Mouse (Mus musculus): ENCODE data around the gene Iqcf5. TPM values are rescaled to one million over a fixed set of nuclear protein-coding genes. Genes with fewer than 3 reads are reported as not detected.

Iqcf5 gene
- not detected for total RNA-seq (2022)

DNA sequence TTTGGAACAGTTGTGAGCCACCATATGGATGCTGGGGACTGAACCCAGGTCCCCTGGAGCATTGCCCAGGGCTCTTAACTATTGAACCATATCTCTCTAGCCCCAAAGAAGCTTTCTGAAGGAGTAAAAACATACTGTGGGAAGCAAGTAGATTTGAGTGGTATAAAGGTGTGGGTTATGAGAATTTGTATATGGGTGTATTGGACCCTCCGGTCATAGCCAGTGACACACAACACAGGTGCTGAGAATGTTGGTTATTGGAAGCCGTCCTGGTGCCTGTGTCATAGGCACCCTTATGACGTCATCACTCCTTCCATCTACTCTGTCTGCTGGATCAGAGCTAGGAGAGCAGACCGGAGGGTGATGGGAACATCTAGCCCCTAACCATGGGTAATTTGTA, at the start of gene Iqcf5:
Gene Iqcf5 (plus strand): TSS at position 301 of the 400 bp plus-strand sequence.
- DNase-seq (ENCODE audit: low spot score), result no peak

DNA sequence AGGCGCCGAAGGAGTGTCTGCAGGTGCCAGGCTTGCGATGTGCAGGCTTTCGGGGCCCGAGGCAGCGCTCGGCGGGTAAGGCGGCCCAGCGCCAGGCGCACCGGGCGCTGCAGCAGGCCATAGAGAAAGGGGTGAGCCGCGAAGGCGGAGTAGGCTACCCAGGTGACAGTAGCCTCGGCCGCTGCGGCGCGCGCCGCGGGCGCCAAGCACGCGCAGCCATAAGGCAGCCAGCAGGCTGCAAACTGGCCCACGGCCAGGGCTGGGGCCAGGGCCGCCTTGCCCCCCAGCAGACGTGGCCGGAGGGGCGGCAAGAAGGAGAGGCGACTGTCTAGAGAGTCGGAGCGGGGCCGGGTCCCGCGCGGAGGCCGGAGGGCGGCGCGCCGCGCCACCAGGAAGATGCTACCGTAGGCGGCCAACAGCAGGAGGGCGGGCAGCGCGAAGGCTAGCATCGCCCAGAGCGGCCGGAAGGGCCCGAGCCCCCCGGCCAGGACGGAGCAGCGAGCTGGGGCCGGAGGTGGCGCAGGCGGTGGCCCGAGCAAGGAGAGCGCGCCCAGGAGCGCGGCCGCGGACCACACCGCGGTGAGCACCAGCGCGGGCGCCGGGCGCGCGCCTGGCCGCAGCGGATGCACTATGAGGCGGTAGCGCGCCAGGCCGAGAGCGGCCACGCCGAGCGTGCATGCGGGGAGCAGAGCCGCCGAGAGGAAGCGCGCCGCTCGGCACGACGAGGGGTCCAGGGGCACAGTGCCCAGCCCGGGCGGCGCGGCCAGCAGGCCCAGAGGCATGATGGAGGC, 49.4 kb upstream of the Iqcf5 start:
- DNase-seq (ENCODE audit: low spot score), result no peak

DNA sequence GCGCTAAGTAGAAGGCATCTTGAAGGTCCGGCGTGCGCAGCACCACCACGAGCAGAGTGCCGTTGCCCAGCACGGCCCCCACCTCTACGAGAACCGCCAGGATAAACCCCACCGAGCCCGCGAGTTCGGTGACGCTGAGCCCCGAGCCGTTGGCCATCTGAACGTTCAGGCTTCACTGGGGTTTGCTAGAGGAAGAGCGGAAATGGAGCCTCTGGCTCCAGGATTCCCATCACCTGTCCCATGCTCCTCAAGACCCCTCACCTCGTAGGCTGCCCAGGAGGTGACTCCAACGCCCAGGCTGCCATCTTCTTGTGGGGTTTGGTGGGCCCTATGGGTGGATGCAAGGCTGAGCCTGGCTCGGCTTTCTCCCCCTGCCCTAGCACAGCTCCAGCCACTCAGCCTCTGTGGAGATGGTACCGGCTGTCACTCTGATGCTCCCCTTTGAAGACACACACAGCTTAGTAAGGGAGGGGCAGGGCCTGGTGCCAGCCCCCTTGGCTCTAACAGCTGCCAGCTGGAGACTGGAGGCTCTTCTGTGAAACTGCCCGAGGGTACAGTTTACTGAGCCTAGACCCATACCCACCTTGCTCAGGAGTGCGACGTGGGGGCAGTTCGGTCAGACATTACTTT, 48.7 kb upstream of the Iqcf5 start, which contains the start of gene Gpr62:
Gene Gpr62 (minus strand): TSS at position 368 of the 630 bp plus-strand sequence.
- DNase-seq (ENCODE audit: low spot score), result no peak

DNA sequence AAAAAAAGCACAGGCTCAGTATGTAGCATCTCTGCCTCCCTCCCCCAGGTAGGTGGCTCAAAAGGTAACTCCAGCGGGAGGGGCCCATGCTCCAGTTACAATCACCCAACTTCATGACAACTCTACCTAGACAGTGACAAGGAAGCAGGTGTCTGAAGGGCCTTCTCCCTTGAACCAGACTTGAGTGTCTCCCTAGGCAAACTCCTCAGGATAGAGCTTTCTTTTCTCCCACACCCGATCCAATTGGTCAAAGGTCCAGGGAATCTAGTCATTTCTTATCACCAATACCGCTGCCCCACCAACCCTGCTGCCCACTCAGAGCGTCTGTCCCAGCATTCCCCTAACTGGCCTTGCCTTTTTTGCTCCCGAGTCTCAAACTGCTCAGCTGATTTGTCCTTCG, 47.7 kb upstream of the Iqcf5 start:
- DNase-seq (ENCODE audit: low spot score), result no peak

DNA sequence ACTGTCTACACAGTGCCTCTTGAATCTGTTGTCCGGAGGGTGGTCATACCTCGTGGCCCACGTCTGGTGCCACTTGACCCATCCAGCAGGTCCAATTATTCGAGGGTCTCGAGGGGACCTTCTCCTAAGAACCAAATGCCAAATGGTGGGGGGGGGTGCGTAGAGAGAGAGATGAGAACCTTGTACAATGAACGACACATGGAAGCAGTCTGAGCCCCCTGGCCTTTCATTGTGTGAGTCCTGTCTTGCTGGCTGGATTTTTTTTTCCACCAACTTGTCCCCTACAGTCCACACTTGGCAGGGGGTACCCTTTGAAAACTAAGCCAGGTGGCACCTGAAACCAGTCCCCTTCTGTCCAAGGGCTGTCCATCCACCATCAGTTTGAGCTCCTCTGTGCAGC, 46.6 kb upstream of the Iqcf5 start:
- no peak for DNase-seq (ENCODE audit: low spot score)

DNA sequence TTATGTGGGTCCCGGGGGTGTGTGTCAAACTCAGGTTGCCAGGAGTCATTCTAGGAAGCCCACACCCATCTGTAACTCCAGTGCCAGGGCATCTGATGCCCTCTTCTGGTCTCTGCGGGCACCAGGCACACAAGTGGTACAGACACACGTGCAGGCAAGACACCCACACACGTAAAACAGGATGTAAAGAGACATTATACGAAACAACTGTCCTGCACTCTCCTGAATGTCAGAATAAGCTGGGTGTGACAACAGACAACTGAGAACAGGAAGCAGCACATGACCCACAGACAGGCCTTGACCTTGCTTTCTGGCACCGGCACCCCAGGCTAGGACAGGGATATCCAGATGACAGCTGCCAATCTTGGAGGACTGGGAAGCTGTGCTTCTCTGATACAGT, 45.1 kb upstream of the Iqcf5 start:
- no peak for DNase-seq (ENCODE audit: low spot score)

DNA sequence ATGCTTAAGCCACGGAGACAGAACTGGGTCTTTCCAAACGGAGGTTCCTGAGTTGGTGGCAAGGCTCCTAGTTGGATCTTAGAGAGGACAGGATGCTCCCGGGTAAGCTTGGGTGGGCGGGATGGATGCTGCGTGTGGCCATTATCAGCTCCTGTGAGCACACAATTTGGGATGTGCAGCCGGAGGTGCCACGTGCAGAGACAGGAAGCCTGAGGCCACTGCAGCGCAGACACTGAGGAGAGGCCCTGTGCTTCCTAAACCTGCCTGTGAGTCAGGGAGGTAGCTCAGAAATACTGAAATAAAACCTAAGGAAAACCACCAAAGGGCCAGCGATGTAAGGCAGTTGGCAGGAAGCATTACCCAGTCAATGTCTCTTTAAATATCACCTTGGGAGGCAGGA, 44.6 kb upstream of the Iqcf5 start:
- no peak for DNase-seq (ENCODE audit: low spot score)

DNA sequence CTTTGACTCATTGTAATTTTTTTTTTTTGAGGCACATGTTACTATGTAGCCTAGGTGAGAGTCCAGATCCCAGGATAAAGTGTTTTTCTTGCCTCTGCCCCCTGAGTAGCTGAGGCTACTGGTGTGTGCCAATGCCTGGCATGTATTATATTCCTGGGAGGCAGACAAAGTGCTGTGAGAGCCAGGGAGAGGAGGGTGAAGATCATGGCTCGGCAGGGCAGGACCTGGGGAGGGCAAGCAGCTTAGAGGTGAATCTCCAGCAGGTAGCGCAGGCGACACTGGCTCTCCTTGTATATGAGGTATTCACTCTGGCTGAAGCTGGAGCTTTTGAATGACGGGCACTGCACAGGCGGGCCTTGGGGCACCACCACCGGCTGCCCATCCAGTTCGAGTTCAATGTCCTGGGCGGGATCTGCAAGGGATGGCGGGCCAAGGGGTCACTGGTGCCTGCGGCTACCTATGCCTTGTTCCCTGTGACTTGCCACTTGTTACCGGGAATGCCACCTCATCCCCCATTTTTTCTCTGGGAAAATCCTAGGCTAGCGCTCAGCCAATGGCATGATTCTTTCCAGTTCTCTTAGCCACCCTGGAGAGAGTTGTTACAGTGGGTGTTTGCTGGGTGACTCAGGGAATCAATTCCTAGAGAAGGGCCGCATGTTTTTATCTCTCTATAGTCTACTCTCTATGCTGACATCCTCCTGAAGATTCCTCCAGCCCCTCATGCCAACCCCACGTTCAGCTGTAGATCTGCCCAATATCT, 43.2 kb upstream of the Iqcf5 start:
- no peak for DNase-seq (ENCODE audit: low spot score)

DNA sequence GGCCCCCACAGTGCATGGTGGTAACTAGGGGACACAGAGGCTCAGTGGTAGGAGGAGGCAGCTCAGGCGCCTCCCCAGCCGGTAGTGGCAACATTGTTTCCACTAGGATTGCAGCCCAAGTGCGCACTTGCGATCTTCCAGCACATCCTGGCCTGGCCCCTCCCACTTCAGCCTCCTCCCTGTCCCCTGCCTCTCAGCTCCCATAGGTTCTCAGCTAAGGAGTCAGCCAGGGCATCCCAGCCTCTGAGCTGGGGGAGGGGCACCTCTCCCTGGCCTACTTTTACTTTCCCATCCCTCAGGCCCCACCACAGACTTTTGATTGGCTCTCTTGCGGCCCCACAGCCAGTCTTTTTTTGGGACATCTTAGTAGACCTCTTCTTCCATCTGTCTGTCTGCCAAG, 42.5 kb upstream of the Iqcf5 start:
- DNase-seq (ENCODE audit: low spot score), result peak; percentile 76

DNA sequence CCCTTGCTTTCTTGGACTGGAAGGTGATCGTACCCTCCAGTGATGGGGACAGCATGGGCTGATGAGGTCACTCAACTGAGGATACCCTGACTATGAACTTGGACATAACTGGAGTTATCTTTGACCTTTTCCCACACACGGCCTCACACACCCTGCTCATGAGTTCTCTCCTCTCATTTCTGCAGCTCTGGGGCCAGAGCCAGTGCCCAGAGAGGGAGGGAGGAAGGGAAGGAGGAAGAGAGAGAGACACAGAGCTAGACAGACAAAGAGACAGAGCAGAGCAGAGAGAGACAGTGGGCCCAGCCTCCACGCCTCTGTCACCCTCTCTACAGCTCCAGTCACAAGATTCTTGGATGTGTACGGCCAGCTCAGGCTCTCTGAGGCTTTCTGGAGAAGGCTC, 42.1 kb upstream of the Iqcf5 start:
- no peak for DNase-seq (ENCODE audit: low spot score)

DNA sequence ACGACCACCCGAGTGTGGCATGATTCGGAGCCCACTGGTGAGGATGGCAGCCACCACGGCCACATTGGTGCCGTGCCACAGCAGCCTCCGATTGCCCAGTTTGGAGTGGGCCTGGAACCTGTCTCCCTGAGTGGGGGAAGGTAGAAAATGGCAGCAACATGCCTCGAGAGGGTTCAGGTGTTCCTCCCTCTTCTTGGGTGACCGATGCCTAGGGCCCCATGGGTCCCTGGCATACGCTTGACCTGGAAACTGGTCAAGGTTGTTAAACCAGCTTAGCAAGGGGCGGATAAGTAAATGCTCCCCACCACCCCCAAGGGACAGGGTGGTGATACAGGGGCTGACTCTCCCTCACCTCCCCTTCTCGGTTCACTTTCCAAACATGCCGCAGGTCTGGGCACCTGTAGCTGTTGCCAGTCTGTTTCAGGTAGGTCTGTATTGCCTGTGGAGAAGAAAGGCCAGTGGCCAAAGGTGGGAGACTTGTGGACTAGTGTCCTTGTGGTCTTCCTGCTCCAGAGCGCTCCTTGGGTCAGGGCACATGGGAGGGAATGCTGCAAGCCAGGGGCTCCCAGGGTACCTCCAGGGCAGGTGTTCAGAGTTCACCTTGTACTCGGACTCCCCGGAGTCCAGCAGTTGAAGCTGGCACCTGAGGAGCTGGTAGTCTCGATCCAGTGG, 41.2 kb upstream of the Iqcf5 start:
- no peak for DNase-seq (ENCODE audit: low spot score)

DNA sequence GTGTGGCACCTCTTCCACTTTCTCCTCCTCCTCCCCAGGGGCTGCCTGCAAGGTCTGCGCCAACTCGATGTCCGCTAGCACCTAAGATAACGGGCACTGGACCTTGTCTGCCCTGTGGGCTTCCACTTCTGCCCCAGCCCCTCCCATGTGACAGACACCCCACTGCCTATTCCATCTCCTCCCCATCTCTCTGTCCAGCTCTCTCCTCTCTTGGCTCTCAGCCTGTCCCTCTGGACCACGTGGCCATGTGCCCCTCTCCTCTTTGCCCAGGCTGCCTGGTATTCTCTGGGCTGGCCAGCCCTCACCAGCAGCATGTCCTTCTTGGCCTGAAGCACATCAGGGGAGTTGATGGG, 40.6 kb upstream of the Iqcf5 start:
- no peak for DNase-seq (ENCODE audit: low spot score)

DNA sequence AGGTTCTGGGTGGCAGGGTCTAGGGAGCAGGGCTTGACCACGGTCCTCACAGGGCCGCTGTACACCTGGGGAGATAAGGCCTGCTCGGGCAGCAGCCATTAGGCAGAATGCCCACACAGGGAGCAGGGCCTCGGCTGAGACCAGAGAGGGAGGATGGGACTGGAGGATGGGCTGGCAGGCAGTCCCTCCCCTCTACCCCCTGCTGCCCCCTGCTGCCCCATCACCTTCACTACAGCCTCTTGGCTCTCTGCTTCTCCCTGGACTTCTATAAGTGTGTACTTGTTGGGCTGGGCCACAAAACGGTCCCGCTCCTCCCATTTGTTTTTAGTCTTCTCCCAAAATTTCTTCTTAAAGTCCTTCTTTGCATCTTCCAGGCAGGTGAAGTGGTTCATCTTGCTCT, 39.9 kb upstream of the Iqcf5 start:
- no peak for DNase-seq (ENCODE audit: low spot score)

DNA sequence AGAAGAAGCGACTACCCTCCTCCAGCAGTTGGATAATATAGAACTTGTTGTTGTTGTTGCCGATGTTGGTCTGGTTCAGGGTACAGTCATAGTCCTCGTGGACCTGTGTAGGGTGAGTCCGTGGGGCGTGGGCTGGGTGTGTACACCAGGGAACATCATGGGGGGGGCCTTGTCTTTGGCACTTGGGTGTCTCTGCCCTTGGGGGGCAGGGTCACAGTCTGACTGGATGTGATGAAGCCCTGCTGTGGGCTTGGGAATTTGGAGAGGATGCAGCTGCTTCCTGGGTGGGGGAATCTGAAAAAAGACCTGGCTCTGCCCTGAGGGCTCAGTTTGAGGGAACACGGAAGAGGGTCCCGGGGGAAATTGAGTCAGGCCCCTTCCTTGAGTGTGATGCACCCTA, 39.3 kb upstream of the Iqcf5 start:
- DNase-seq (ENCODE audit: low spot score), result no peak

DNA sequence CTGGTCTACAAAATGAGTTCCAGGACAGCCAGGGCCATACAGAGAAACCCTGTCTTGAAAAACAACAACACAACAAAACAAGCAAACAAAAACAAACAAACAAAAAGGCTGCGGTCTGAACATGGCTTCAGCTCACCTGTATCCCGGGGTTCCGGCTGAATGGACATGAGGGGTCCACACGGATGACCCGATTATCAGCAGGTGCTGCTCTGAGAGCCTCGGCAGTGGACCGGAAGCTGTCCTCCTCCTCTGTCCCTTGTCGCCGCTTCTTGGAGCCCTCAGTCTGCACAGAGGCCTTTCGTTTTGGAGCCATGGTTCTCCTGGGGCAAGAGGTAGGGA, 38.7 kb upstream of the Iqcf5 start, which contains the start of gene Rrp9:
Gene Rrp9 (plus strand): TSS at position 301 of the 339 bp plus-strand sequence.
- DNase-seq (ENCODE audit: low spot score), result no peak

DNA sequence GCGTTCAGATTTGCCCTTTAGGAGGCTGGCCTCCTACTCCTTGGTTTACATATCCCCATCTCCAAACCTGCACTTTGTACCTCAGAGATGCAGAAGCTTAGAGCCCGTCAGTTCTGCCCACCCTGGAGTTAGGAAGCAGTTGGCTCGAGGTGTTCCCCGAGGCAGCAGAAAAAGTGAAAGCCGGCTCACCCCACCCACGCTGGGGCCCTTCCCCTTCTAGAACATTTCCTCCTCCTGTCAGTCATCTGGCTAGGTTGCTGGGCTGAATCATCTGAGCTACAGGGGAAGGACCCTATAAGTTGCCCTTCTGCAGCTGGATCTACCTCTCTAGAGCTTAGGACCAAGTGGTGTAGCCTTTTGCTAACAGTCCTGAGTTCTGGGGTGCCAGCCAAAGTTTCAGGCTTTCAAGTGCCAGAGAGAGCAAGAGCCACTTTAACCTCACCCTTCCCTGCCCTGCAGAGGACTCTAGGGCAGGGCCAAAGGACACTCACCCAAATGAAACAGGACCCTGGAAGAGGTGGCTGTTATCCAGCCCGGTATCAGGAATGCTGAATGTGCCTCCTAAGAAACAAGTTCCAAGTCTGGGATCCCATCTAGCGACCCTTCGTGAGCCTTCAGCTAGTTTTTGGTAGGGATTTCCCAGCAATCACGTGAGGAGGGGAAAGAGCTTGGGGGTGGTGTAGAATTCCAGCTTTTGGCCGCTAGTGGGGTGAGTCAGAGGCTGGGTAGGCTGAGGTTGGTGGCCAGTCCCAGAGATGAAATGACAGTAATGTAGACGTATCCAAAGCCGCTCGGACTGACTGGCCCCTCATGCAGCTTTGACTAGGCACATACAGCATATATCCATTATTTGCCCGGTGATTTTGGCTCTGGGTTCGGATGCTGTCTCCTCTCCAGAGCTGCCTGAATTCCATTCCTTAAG, 38.1 kb upstream of the Iqcf5 start:
- peak; percentile 81 for DNase-seq (ENCODE audit: low spot score)

DNA sequence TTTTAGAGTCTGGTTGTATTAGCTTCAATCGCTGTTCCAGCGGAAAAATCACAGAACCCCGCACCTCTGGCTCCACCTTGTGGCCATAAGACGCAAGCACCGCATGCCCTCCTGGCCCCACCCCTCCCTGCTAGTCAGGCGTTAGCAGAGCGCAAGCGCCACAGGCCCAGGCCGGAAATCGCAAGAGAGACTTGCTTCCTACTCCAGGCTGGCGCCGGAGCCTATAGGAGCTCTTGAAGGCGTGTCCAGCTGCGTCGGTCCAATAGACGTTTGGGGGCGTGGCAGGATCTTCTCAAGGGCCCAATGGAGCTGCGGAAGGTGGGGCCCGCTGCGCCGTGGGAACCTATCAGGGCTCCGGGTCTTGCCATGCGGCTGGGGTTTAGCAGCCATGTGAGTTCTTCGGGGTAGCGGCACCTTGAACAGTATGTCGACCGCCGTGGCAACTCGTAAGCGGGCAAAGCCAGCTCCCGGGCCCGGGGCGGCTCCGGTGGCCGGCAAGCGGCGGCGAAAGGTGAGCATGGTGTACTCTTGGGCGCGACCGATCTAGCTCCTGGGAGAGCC, 37.4 kb upstream of the Iqcf5 start, which contains the start of gene Parp3:
Gene Parp3 (minus strand): TSS at position 26 of the 561 bp plus-strand sequence.
- peak; percentile 100 for DNase-seq (ENCODE audit: low spot score)

DNA sequence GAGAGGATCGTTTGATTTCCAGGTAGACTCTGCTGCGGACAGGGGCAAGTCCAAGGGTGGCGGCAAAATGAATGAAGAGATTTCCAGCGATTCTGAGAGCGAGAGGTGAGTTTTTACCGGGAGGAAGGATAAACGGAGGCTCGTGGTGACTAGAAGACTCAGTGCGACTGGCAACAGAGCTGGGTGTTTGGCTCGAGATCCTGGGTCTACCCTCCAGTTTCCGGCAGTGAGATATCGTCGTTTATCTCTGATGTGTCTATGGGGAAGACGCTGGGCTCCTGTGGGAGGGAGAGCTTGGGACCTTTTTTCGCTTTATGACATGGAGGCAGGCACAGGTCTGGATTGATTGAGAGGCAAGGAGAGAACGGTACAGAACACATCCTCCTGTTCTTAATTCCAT, 36.7 kb upstream of the Iqcf5 start:
- DNase-seq (ENCODE audit: low spot score), result no peak

DNA sequence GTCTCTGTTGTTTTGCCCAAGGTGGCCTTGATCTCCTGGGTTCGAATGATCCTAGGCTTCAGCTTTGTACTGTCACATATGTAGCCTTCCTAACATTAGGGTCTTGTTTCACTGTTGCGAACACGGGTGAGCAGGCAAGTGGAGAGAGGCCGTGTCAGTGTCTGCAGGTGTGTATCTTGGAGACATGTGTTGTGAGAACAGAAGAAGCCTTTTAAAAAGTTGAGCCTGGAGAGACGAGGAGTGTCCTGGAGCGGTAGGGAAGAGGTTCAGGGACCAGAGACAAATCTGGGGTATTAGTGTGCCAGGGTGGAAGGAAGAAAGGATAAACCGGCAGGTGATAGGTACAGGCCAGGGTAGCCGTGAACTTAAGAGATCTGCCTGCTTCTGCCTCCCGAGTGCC, 36.3 kb upstream of the Iqcf5 start:
- DNase-seq (ENCODE audit: low spot score), result no peak

DNA sequence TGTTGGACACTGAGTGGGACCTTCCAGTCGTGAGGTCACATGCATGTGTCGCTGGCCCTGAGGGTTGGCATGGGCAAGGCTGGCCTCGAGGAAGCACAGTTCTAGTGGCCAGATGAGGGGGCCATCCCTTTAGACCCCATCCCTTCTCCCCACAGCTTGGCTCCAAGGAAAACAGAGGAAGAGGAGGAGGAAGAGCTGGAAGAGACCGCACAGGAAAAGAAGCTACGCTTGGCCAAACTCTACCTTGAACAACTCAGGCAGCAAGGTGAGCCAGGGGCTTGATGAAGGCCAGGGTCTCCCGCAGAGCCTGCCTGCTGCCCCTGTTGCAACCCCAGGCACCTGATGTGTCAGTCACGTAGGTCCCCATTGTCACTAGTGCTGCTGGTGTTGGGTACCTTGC, 33.8 kb upstream of the Iqcf5 start:
- DNase-seq (ENCODE audit: low spot score), result no peak

DNA sequence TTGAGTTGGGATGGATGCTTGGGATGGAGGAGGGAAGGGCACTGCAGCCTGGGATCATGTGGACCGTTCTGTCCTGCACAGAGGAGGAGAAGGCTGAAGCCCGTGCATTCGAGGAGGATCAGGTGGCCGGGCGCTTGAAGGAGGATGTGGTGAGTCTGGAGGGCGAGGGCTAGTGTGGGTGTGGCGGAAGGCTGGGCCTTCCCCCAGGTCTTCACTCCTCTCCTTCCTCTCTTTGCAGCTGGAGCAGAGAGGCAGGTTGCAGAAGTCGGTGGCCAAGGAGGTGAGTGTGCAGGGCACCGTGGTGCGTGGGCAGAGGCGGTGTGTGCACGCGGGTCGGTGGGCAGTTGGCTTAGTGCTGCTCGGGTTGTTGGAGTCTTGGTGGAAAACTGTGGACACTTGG, 33.3 kb upstream of the Iqcf5 start:
- no peak for DNase-seq (ENCODE audit: low spot score)

Data from heart, adult 8-10 months (tissue).